Mouse (Mus musculus): ENCODE results near the gene Nucks1. TPM values are rescaled to one million over a fixed set of nuclear protein-coding genes. Genes with fewer than 3 reads are reported as not detected.
A peak's percentile ranks its signal among the peaks of the same experiment; 100 is the strongest.

Gene Nucks1
- polyA plus RNA-seq, 1 experiment, result 70.7 TPM

DNA sequence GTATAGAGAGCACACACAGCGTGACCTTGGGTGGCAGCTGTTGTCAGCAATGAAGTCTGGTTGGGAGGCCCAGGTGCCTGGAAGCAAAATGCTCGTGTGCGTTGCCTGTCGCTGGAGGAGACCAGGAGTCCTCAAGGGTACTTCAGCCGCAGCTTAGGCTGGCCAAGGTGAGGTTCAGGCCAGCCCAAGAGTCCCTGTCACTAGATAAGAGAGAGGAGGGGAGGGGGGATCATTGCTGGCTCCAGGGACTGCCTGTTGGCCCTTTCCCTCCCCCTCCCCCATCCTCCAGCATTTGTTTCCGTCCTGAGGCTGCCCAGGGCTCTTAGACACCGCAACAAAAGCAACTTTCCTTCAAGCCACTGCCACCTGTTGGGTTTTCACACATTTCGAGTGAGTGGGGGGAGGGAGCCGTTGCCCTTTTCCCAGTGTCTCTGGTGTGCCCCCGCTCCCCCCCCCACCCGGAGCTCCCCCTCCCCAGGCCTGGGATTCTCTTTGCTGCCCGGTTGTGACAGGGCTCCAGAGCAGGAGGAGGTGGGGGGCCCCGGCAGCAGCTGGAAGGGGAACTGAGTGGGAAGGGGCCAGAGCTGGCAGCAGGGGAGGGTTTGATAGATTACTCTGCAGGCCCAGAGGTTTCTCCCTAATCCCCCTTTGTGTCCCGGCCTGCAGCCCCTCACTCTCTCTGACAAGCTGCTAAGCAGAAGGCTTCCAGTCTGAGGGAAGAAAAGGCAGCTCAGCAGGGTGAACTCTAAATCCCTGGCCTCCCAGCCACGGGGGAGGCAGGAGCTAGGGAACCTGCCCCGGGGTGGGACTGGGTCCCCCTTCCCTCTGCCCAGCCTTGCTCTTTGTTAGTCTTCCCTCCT, 60.6 kb downstream of the Nucks1 start:
- Histone ChIP-seq H3K4me1 (ENCODE audit: control insufficient read depth, insufficient read depth, low read length) (peaks cover 6% of the 10 kb centered on the region; the same call in 1 of the 2 replicates), H3K4me3 (ENCODE audit: insufficient read depth, low read length) (no peak overlapping the region), H3K27ac (ENCODE audit: insufficient read depth, low read depth, low read length) (no peak overlapping the region)
- no peak for TF ChIP-seq POLR2A (IDR thresholded peaks at IDR 0.05; ENCODE audit: borderline replicate concordance, low read depth, low read length)
- no peak for TF ChIP-seq CTCF (IDR thresholded peaks at IDR 0.05; ENCODE audit: low read depth, low read length)

GRCm38 (mm10) chr1:131971771-131972497, 61.6 kb downstream of the Nucks1 start:
- H3K4me1 ChIP-seq (ENCODE audit: control insufficient read depth, insufficient read depth, low read length), result peaks cover 8% of the 10 kb centered on the region; the same call in 1 of the 2 replicates
- H3K4me3 ChIP-seq (ENCODE audit: insufficient read depth, low read length), result no peak overlapping the region
- TF ChIP-seq CTCF (IDR thresholded peaks at IDR 0.05; ENCODE audit: low read depth, low read length), result no peak
- no peak for TF ChIP-seq POLR2A (IDR thresholded peaks at IDR 0.05; ENCODE audit: borderline replicate concordance, low read depth, low read length)
- H3K27ac ChIP-seq (ENCODE audit: insufficient read depth, low read depth, low read length), result no peak overlapping the region

DNA sequence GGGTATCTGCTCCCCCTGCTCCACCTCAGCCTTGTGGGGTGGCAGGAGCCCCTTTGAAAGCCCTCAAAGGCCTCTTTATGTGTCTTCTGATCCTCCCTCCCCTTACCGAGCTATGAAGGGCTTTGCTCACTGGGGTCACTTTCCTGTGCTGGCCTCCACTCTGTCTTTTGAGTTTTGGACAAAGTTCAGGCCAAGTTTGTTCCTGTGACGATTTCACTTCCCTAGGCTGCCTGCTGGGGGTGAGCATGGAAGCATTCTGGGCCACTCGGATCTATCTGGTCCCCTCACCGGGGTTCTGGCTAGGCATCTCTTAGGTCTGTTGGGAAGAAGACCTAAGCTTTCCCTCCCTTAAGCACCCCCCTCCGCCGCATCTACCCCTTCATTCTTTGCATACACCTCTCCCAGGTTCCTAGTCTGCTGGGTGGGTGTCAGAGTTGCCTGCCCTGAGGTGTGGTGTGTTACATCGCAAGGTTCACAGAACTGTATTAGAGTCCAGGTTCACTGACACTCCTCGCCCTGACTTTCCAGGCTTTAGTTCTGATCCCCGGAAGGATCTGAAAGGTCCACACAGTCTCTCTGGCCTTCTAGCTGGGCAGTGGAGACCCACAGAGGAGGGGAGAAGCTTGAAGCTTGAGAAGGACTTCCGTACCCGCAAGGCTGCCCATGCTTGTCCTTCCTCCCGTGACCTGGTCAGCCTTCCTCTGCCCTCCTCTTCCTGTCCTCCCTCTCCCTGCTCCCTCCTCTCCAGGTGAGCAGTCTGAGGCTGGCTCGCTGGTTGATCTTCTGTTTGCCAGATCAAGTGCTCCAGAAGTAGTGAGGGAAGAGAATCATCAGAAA, 62.4 kb downstream of the Nucks1 start:
- Histone ChIP-seq H3K4me1 (ENCODE audit: control insufficient read depth, insufficient read depth, low read length) (peaks cover 8% of the 10 kb centered on the region; the same call in 1 of the 2 replicates), H3K4me3 (ENCODE audit: insufficient read depth, low read length) (no peak overlapping the region), H3K27ac (ENCODE audit: insufficient read depth, low read depth, low read length) (no peak overlapping the region)
- TF ChIP-seq CTCF (IDR thresholded peaks at IDR 0.05; ENCODE audit: low read depth, low read length), result no peak
- no peak for TF ChIP-seq POLR2A (IDR thresholded peaks at IDR 0.05; ENCODE audit: borderline replicate concordance, low read depth, low read length)

GRCm38 (mm10) chr1:131973991-131974390, 63.7 kb downstream of the Nucks1 start:
- Histone ChIP-seq H3K4me1 (ENCODE audit: control insufficient read depth, insufficient read depth, low read length) (peaks cover 8% of the 10 kb centered on the region; the same call in 1 of the 2 replicates), H3K4me3 (ENCODE audit: insufficient read depth, low read length) (no peak overlapping the region), H3K27ac (ENCODE audit: insufficient read depth, low read depth, low read length) (no peak overlapping the region)
- no peak for TF ChIP-seq POLR2A (IDR thresholded peaks at IDR 0.05; ENCODE audit: borderline replicate concordance, low read depth, low read length)
- TF ChIP-seq CTCF (IDR thresholded peaks at IDR 0.05; ENCODE audit: low read depth, low read length), result no peak

DNA sequence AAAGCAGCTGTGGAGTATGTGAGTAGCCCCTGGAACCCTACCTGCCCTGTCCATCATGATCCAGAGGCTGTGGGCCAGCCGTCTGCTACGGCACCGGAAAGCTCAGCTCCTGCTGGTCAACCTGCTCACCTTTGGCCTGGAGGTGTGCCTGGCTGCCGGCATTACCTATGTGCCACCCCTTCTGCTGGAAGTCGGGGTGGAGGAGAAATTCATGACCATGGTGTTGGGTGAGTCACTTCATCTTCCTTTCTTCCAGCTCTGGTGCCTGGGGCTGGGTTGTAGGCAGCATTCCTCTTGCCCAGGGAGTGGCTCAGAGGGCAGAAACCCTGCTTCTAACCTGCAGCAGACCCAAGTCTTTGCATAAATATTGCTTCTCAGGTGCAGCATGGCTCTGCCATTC, 66.6 kb downstream of the Nucks1 start:
- TF ChIP-seq POLR2A (IDR thresholded peaks at IDR 0.05; ENCODE audit: borderline replicate concordance, low read depth, low read length) (no peak), CTCF (IDR thresholded peaks at IDR 0.05; ENCODE audit: low read depth, low read length) (no peak)
- H3K27ac ChIP-seq (ENCODE audit: insufficient read depth, low read depth, low read length), result no peak overlapping the region

GRCm38 (mm10) chr1:131980471-131980870, 70.1 kb downstream of the Nucks1 start:
- no peak overlapping the region for H3K4me3 ChIP-seq (ENCODE audit: insufficient read depth, low read length)

More for the DNA sequence above, 66.6 kb downstream of the Nucks1 start:
- peaks cover 8% of the 10 kb centered on the region; the same call in 1 of the 2 replicates for H3K4me1 ChIP-seq (ENCODE audit: control insufficient read depth, insufficient read depth, low read length)
- no peak overlapping the region for H3K4me3 ChIP-seq (ENCODE audit: insufficient read depth, low read length)

GRCm38 (mm10) chr1:131981378-131982013, 71.2 kb downstream of the Nucks1 start:
- TF ChIP-seq CTCF (IDR thresholded peaks at IDR 0.05; ENCODE audit: low read depth, low read length) (peak; percentile 81), POLR2A (IDR thresholded peaks at IDR 0.05; ENCODE audit: borderline replicate concordance, low read depth, low read length) (no peak)
- H3K4me1 ChIP-seq (ENCODE audit: control insufficient read depth, insufficient read depth, low read length), result no peaks in the 10 kb centered on the region
- H3K27ac ChIP-seq (ENCODE audit: insufficient read depth, low read depth, low read length), result no peak overlapping the region
- H3K4me3 ChIP-seq (ENCODE audit: insufficient read depth, low read length), result no peak overlapping the region

More at GRCm38 (mm10) chr1:131980471-131980870, 70.1 kb downstream of the Nucks1 start:
- H3K4me1 ChIP-seq (ENCODE audit: control insufficient read depth, insufficient read depth, low read length), result peaks cover 6% of the 10 kb centered on the region; the same call in 1 of the 2 replicates
- TF ChIP-seq CTCF (IDR thresholded peaks at IDR 0.05; ENCODE audit: low read depth, low read length), result no peak
- TF ChIP-seq POLR2A (IDR thresholded peaks at IDR 0.05; ENCODE audit: borderline replicate concordance, low read depth, low read length), result no peak
- no peak overlapping the region for H3K27ac ChIP-seq (ENCODE audit: insufficient read depth, low read depth, low read length)

GRCm38 (mm10) chr1:131982907-131983306, 72.6 kb downstream of the Nucks1 start:
- Histone ChIP-seq H3K27ac (ENCODE audit: insufficient read depth, low read depth, low read length) (no peak overlapping the region), H3K4me3 (ENCODE audit: insufficient read depth, low read length) (no peak overlapping the region), H3K4me1 (ENCODE audit: control insufficient read depth, insufficient read depth, low read length) (no peaks in the 10 kb centered on the region)
- TF ChIP-seq POLR2A (IDR thresholded peaks at IDR 0.05; ENCODE audit: borderline replicate concordance, low read depth, low read length), result no peak
- TF ChIP-seq CTCF (IDR thresholded peaks at IDR 0.05; ENCODE audit: low read depth, low read length), result peak; percentile 90

DNA sequence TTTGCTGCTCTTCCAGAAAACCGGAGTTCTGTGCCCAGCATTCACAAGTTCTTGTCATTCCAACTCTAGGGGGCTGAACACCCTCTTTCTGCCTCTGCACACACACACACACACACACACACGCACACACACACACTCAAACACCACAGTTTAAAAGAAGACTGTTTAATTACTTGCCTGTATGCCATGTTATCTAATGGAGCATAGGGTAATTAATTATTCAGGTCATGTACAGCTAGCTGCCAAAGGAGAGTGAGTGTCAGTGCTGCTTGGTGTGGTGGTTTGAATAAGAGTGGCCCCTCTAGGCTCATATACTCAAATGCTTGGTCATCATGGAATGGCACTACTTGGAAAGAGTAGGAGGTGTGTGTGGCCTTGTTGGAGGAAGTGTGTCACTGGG, 73.5 kb downstream of the Nucks1 start:
- no peak overlapping the region for H3K27ac ChIP-seq (ENCODE audit: insufficient read depth, low read depth, low read length)
- no peak overlapping the region for H3K4me3 ChIP-seq (ENCODE audit: insufficient read depth, low read length)
- no peaks in the 10 kb centered on the region for H3K4me1 ChIP-seq (ENCODE audit: control insufficient read depth, insufficient read depth, low read length)
- TF ChIP-seq CTCF (IDR thresholded peaks at IDR 0.05; ENCODE audit: low read depth, low read length) (no peak), POLR2A (IDR thresholded peaks at IDR 0.05; ENCODE audit: borderline replicate concordance, low read depth, low read length) (no peak)

Other genes starting within 250 kb of the Nucks1 start
- 115 and 157 TPM in 2 replicates for gene Rab7b, start 221.8 kb upstream of the Nucks1 start, polyA plus RNA-seq (2012; ENCODE audit: insufficient read depth, insufficient read length, missing spikeins)
- not detected in 2 replicates for gene Slc26a9, start 166.5 kb upstream of the Nucks1 start, polyA plus RNA-seq (2012; ENCODE audit: insufficient read depth, insufficient read length, missing spikeins)
- not detected in 2 replicates for gene Pm20d1, start 113.2 kb upstream of the Nucks1 start, polyA plus RNA-seq (2012; ENCODE audit: insufficient read depth, insufficient read length, missing spikeins)
- 7.8 and 9.3 TPM in 2 replicates for gene Slc41a1, start 83.0 kb upstream of the Nucks1 start, polyA plus RNA-seq (2012; ENCODE audit: insufficient read depth, insufficient read length, missing spikeins)
- gene Rab29, start 43.3 kb upstream of the Nucks1 start, polyA plus RNA-seq (2012; ENCODE audit: insufficient read depth, insufficient read length, missing spikeins), result 65.7 and 70.3 TPM in 2 replicates
- gene Slc45a3, start 52.4 kb downstream of the Nucks1 start, polyA plus RNA-seq (2012; ENCODE audit: insufficient read depth, insufficient read length, missing spikeins), result not detected in 2 replicates
- 59.7 and 66.6 TPM in 2 replicates for gene Elk4, start 97.1 kb downstream of the Nucks1 start, polyA plus RNA-seq (2012; ENCODE audit: insufficient read depth, insufficient read length, missing spikeins)
- not detected in 2 replicates for gene Mfsd4a, start 157.5 kb downstream of the Nucks1 start, polyA plus RNA-seq (2012; ENCODE audit: insufficient read depth, insufficient read length, missing spikeins)
- 56.1 and 65.3 TPM in 2 replicates for gene Cdk18, start 229.2 kb downstream of the Nucks1 start, polyA plus RNA-seq (2012; ENCODE audit: insufficient read depth, insufficient read length, missing spikeins)

Measured in bone marrow macrophage, adult 2 months (primary cell).